Mouse (Mus musculus): ENCODE data around the gene Cttnbp2. TPM values are rescaled to one million over a fixed set of nuclear protein-coding genes. Genes with fewer than 3 reads are reported as not detected.

Cttnbp2 gene
- polyA plus RNA-seq, 1 experiment from 2014 or later: 8.6 TPM

DNA sequence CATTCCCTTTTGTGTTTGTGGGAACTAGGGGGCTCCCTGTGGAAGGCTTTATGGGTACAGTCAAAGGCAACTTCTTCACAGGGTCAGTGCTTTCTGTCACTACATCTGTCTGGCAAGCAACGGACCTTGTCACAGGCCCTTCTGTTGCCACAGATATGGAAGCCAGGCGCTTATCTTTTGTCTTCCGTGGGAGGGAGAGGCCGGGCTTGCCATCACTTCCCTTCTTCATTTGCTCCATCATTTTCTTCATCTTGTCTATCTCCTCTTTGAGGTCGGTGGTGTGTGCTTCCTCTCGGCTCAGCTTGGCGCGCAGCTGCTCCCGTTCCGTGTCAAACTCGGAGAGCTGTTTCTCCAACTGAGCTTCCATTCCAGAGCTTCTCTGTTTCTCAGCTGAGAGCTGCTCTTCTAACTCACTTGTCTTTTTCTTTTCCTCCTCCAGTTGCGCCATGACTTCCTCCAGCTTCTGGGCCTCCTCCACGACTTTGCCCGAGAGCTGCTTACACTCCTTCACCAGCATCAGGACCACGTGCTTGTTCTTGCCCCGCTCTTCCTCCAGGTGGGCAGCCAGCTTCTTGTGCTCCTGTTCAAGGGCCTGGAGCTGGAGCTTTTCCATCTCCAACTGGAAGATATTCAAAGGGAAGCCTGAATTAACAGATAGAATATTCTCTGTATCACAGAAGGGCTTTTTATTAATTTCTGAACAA, 79.7 kb downstream of the Cttnbp2 start:
- H3K9ac ChIP-seq: no peak overlapping the region
- peak overlapping the region; percentile 55 for H3K27ac ChIP-seq (replicated peaks)
- WGBS: 48% methylated on average over 16 of the region's 16 CpGs
- H3K4me2 ChIP-seq: no peak overlapping the region
- H3K4me1 ChIP-seq: peaks cover 38% of the 10 kb centered on the region
- H3K9me3 ChIP-seq: no peaks in the 10 kb centered on the region
- no peaks in the 10 kb centered on the region for H3K27me3 ChIP-seq (replicated peaks)
- ATAC-seq (ENCODE audit: extremely low read depth, insufficient number of reproducible peaks, low FRiP score, low TSS enrichment): no peak
- no peak overlapping the region for H3K4me3 ChIP-seq
- H3K36me3 ChIP-seq: peaks cover 6% of the 10 kb centered on the region; the same call in 1 of the 2 replicates

DNA sequence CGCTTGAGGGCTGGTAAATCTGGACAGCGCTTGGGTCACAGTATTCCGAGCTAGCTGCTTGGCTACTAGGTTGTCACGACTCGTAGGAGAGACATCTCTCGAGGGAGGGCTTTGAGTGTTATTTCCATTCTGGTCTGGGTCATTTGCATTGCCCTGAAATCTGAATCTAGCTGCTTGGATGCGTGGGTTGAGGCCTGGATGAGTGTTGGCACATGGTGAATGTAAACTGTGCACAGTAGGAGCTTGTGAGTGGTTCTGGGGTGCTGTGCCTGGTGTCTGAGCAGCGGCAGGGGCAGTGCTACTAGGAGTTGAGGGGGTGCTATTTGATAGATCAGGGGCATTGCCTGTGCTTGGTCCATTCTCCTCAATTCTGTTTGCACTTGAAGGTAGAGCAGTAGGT, 80.3 kb downstream of the Cttnbp2 start:
- peaks cover 6% of the 10 kb centered on the region; the same call in 1 of the 2 replicates for H3K36me3 ChIP-seq
- peaks cover 38% of the 10 kb centered on the region for H3K4me1 ChIP-seq
- H3K27me3 ChIP-seq (replicated peaks): no peaks in the 10 kb centered on the region
- no peak overlapping the region for H3K9ac ChIP-seq
- 83% methylated on average over 8 of the region's 8 CpGs for WGBS
- ATAC-seq (ENCODE audit: extremely low read depth, insufficient number of reproducible peaks, low FRiP score, low TSS enrichment): no peak
- no peak overlapping the region for H3K4me2 ChIP-seq
- no peak overlapping the region for H3K4me3 ChIP-seq
- H3K27ac ChIP-seq (replicated peaks): no peak overlapping the region
- H3K9me3 ChIP-seq: no peaks in the 10 kb centered on the region

DNA sequence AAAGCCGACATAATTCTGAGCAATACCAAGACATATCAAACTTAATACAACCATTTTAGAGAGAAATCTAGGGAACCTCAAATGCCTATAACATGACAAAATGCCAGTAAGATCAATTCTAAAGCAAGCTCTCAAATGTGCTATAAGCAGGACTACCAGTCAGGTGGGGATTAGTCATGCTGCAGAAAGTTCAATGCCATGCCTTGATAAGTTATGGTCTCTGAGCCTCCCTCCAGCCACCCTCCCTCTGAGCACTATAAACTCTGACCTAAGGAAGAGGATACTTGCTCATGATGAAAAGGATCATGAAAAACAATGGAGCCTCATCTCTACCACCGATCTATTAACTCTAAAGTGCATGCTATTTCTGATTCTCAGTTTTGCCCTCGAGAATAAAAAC, 82.3 kb downstream of the Cttnbp2 start:
- WGBS: 50% methylated on average over 3 of the region's 3 CpGs
- no peaks in the 10 kb centered on the region for H3K9me3 ChIP-seq
- H3K27me3 ChIP-seq (replicated peaks): no peaks in the 10 kb centered on the region
- H3K4me3 ChIP-seq: no peak overlapping the region
- ATAC-seq (ENCODE audit: extremely low read depth, insufficient number of reproducible peaks, low FRiP score, low TSS enrichment): no peak
- H3K27ac ChIP-seq (replicated peaks): no peak overlapping the region
- peaks cover 6% of the 10 kb centered on the region; the same call in 1 of the 2 replicates for H3K36me3 ChIP-seq
- H3K4me1 ChIP-seq: peaks cover 38% of the 10 kb centered on the region
- no peak overlapping the region for H3K4me2 ChIP-seq
- no peak overlapping the region for H3K9ac ChIP-seq

- no peak overlapping the region for H3K27ac ChIP-seq (replicated peaks)
- H3K36me3 ChIP-seq: peaks cover 6% of the 10 kb centered on the region; the same call in 1 of the 2 replicates
- H3K9ac ChIP-seq: no peak overlapping the region
- H3K4me3 ChIP-seq: no peak overlapping the region
- no peak for ATAC-seq (ENCODE audit: extremely low read depth, insufficient number of reproducible peaks, low FRiP score, low TSS enrichment)
- H3K4me1 ChIP-seq: peaks cover 36% of the 10 kb centered on the region
- H3K9me3 ChIP-seq: no peaks in the 10 kb centered on the region
- no peak overlapping the region for H3K4me2 ChIP-seq
- 84% methylated on average over 2 of the region's 2 CpGs for WGBS
- H3K27me3 ChIP-seq (replicated peaks): no peaks in the 10 kb centered on the region
Observed at GRCm38 (mm10) chr6:18431891-18432290, 82.8 kb downstream of the Cttnbp2 start.

GRCm38 (mm10) chr6:18430062-18430461, 84.6 kb downstream of the Cttnbp2 start:
- Histone ChIP-seq H3K4me2 (no peak overlapping the region), H3K27ac (replicated peaks) (no peak overlapping the region), H3K4me1 (peaks cover 19% of the 10 kb centered on the region), H3K9me3 (no peaks in the 10 kb centered on the region), H3K27me3 (replicated peaks) (no peaks in the 10 kb centered on the region), H3K9ac (no peak overlapping the region), H3K4me3 (no peak overlapping the region), H3K36me3 (peaks cover 6% of the 10 kb centered on the region; the same call in 1 of the 2 replicates)
- no peak for ATAC-seq (ENCODE audit: extremely low read depth, insufficient number of reproducible peaks, low FRiP score, low TSS enrichment)
- WGBS: 76% methylated on average over 3 of the region's 3 CpGs

- H3K4me3 ChIP-seq: no peak overlapping the region
- H3K27me3 ChIP-seq (replicated peaks): no peaks in the 10 kb centered on the region
- ATAC-seq (ENCODE audit: extremely low read depth, insufficient number of reproducible peaks, low FRiP score, low TSS enrichment): no peak
- 78% methylated on average over 6 of the region's 6 CpGs for WGBS
- no peak overlapping the region for H3K27ac ChIP-seq (replicated peaks)
- no peak overlapping the region for H3K9ac ChIP-seq
- H3K4me2 ChIP-seq: no peak overlapping the region
- 0 out of 2 replicates have a peak, but pooled peaks cover 3% of the 10 kb centered on the region for H3K36me3 ChIP-seq
- 0 out of 2 replicates have a peak, but pooled peaks cover 3% of the 10 kb centered on the region for H3K4me1 ChIP-seq
- no peaks in the 10 kb centered on the region for H3K9me3 ChIP-seq
Observed at GRCm38 (mm10) chr6:18424822-18425221, 89.8 kb downstream of the Cttnbp2 start.

GRCm38 (mm10) chr6:18424367-18424766, 90.3 kb downstream of the Cttnbp2 start:
- 70% methylated on average over 3 of the region's 3 CpGs for WGBS
- Histone ChIP-seq H3K4me1 (0 out of 2 replicates have a peak, but pooled peaks cover 3% of the 10 kb centered on the region), H3K4me2 (no peak overlapping the region), H3K9ac (no peak overlapping the region), H3K4me3 (no peak overlapping the region), H3K36me3 (0 out of 2 replicates have a peak, but pooled peaks cover 5% of the 10 kb centered on the region), H3K27me3 (replicated peaks) (no peaks in the 10 kb centered on the region), H3K9me3 (no peaks in the 10 kb centered on the region), H3K27ac (replicated peaks) (no peak overlapping the region)
- ATAC-seq (ENCODE audit: extremely low read depth, insufficient number of reproducible peaks, low FRiP score, low TSS enrichment): no peak

DNA sequence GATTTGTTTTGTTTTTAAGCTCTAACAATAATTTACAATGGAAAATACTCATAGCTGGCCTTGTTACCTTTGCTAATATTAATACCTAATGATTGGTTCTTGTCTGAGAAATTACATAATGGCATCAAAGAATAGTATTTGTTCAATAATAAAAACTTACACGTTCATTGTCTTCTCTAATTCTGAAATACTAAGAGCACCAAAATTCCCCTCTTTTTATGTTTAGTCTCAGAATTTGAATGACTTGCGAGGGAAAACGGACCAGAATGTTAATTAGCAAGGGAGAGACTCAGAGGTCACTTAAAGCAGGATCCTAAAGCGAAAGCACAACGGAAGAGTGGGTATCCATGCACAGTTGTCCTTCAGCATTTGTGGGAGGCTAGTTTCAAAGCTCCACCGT, 91.5 kb downstream of the Cttnbp2 start:
- no peak overlapping the region for H3K27ac ChIP-seq (replicated peaks)
- 0 out of 2 replicates have a peak, but pooled peaks cover 7% of the 10 kb centered on the region for H3K36me3 ChIP-seq
- ATAC-seq (ENCODE audit: extremely low read depth, insufficient number of reproducible peaks, low FRiP score, low TSS enrichment): no peak
- no peaks in the 10 kb centered on the region for H3K9me3 ChIP-seq
- H3K4me1 ChIP-seq: 0 out of 2 replicates have a peak, but pooled peaks cover 3% of the 10 kb centered on the region
- H3K4me3 ChIP-seq: no peak overlapping the region
- H3K9ac ChIP-seq: no peak overlapping the region
- 79% methylated on average over 6 of the region's 6 CpGs for WGBS
- H3K4me2 ChIP-seq: no peak overlapping the region
- H3K27me3 ChIP-seq (replicated peaks): no peaks in the 10 kb centered on the region

GRCm38 (mm10) chr6:18421561-18421960, 93.1 kb downstream of the Cttnbp2 start:
- 0 out of 2 replicates have a peak, but pooled peaks cover 7% of the 10 kb centered on the region for H3K36me3 ChIP-seq
- H3K27me3 ChIP-seq (replicated peaks): no peaks in the 10 kb centered on the region
- no peak for ATAC-seq (ENCODE audit: extremely low read depth, insufficient number of reproducible peaks, low FRiP score, low TSS enrichment)
- H3K4me2 ChIP-seq: no peak overlapping the region
- no peak overlapping the region for H3K4me3 ChIP-seq
- H3K4me1 ChIP-seq: 0 out of 2 replicates have a peak, but pooled peaks cover 3% of the 10 kb centered on the region
- WGBS: 58% methylated on average over 2 of the region's 2 CpGs
- no peak overlapping the region for H3K27ac ChIP-seq (replicated peaks)
- no peak overlapping the region for H3K9ac ChIP-seq
- H3K9me3 ChIP-seq: no peaks in the 10 kb centered on the region

DNA sequence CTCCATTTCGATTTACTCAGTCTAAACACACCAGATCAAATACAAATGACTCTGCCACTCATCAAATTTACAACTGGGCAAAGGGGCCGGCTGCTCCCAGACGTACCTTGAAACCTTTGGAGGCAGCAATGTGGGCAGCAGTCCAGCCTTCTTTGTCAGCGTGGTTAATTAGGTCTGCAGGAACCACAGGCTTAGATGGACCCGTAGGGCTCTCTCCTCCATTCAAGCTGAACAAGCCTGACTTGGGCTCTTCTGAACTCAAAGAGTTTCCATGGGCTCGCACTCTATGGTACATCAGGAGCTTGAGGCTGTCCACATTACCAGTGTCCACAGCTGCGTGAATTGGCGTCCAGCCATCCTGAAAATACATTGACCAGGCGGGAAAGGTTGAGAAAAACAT, 94.0 kb downstream of the Cttnbp2 start:
- Histone ChIP-seq H3K9ac (no peak overlapping the region), H3K9me3 (no peaks in the 10 kb centered on the region), H3K27ac (replicated peaks) (no peak overlapping the region), H3K36me3 (0 out of 2 replicates have a peak, but pooled peaks cover 10% of the 10 kb centered on the region), H3K4me2 (no peak overlapping the region), H3K4me3 (no peak overlapping the region), H3K4me1 (0 out of 2 replicates have a peak, but pooled peaks cover 3% of the 10 kb centered on the region), H3K27me3 (replicated peaks) (no peaks in the 10 kb centered on the region)
- no peak for ATAC-seq (ENCODE audit: extremely low read depth, insufficient number of reproducible peaks, low FRiP score, low TSS enrichment)
- 73% methylated on average over 9 of the region's 9 CpGs for WGBS

- 69% methylated on average over 6 of the region's 6 CpGs for WGBS
- Histone ChIP-seq H3K27me3 (replicated peaks) (no peaks in the 10 kb centered on the region), H3K4me1 (0 out of 2 replicates have a peak, but pooled peaks cover 3% of the 10 kb centered on the region), H3K4me2 (no peak overlapping the region), H3K9ac (no peak overlapping the region), H3K27ac (replicated peaks) (no peak overlapping the region), H3K9me3 (no peaks in the 10 kb centered on the region), H3K4me3 (no peak overlapping the region), H3K36me3 (peaks cover 18% of the 10 kb centered on the region; the same call in 1 of the 2 replicates)
- ATAC-seq (ENCODE audit: extremely low read depth, insufficient number of reproducible peaks, low FRiP score, low TSS enrichment): no peak
Observed at GRCm38 (mm10) chr6:18417866-18418454, 96.7 kb downstream of the Cttnbp2 start.
